Mouse (Mus musculus): ENCODE data around the gene Smug1. TPM values are rescaled to one million over a fixed set of nuclear protein-coding genes. Genes with fewer than 3 reads are reported as not detected.

The Smug1 gene
- total RNA-seq, 2 experiments from 2014 or later = 17.9 to 18.2 TPM

- no peak for TF ChIP-seq CTCF (conservative IDR thresholded peaks at IDR 0.05)
- DNase-seq (ENCODE audit: low spot score in 2 of 2) = no peak
- no peak overlapping the region for H3K4me3 ChIP-seq
- H3K27ac ChIP-seq = no peak overlapping the region
Measured at GRCm38 (mm10) chr15:103152890-103153610, 13.8 kb downstream of the Smug1 start.

GRCm38 (mm10) chr15:103152371-103152770, 14.5 kb downstream of the Smug1 start:
- DNase-seq (ENCODE audit: low spot score in 2 of 2) = no peak
- TF ChIP-seq CTCF (conservative IDR thresholded peaks at IDR 0.05) = no peak
- Histone ChIP-seq H3K4me3 (no peak overlapping the region), H3K27ac (no peak overlapping the region)

GRCm38 (mm10) chr15:103147779-103148178, 19.1 kb downstream of the Smug1 start:
- no peak for DNase-seq (ENCODE audit: low spot score in 2 of 2)
- no peak overlapping the region for H3K4me3 ChIP-seq
- TF ChIP-seq CTCF (conservative IDR thresholded peaks at IDR 0.05) = no peak
- no peak overlapping the region for H3K27ac ChIP-seq

- no peak for TF ChIP-seq CTCF (conservative IDR thresholded peaks at IDR 0.05)
- Histone ChIP-seq H3K27ac (no peak overlapping the region), H3K4me3 (no peak overlapping the region; the same call in 1 of the 2 replicates)
- DNase-seq (ENCODE audit: low spot score in 2 of 2) = no peak
Measured at GRCm38 (mm10) chr15:103147422-103147690, 19.5 kb downstream of the Smug1 start.

GRCm38 (mm10) chr15:103146627-103147421, 20.1 kb downstream of the Smug1 start:
- Histone ChIP-seq H3K27ac (peak overlapping the region; percentile 37; the same call in 1 of the 2 replicates), H3K4me3 (peak overlapping the region; percentile 51)
- peak; percentile 50 to 66 for DNase-seq (ENCODE audit: low spot score in 2 of 2)
- TF ChIP-seq CTCF (conservative IDR thresholded peaks at IDR 0.05) = no peak

- TF ChIP-seq CTCF (conservative IDR thresholded peaks at IDR 0.05) = no peak
- Histone ChIP-seq H3K27ac (no peak overlapping the region), H3K4me3 (no peak overlapping the region)
- peak in 1 of 2 experiments; percentile 69 for DNase-seq (ENCODE audit: low spot score in 2 of 2)
Measured at GRCm38 (mm10) chr15:103145635-103146299, 21.1 kb downstream of the Smug1 start.

- no peak for TF ChIP-seq CTCF (conservative IDR thresholded peaks at IDR 0.05)
- no peak overlapping the region for H3K27ac ChIP-seq
- no peak for DNase-seq (ENCODE audit: low spot score in 2 of 2)
- H3K4me3 ChIP-seq = no peak overlapping the region
Measured at GRCm38 (mm10) chr15:103144176-103144575, 22.7 kb downstream of the Smug1 start.

GRCm38 (mm10) chr15:103135431-103135947, 31.4 kb downstream of the Smug1 start:
- peak; percentile 62 to 66 for DNase-seq (ENCODE audit: low spot score in 2 of 2)
- no peak overlapping the region for H3K4me3 ChIP-seq
- H3K27ac ChIP-seq = peak overlapping the region; percentile 49; the same call in 1 of the 2 replicates
- no peak for TF ChIP-seq CTCF (conservative IDR thresholded peaks at IDR 0.05)

GRCm38 (mm10) chr15:103134277-103135086, 32.4 kb downstream of the Smug1 start:
- DNase-seq (ENCODE audit: low spot score in 2 of 2) = no peak
- Histone ChIP-seq H3K4me3 (no peak overlapping the region), H3K27ac (no peak overlapping the region; the same call in 1 of the 2 replicates)
- no peak for TF ChIP-seq CTCF (conservative IDR thresholded peaks at IDR 0.05)

GRCm38 (mm10) chr15:103133761-103134160, 33.1 kb downstream of the Smug1 start:
- no peak overlapping the region for H3K27ac ChIP-seq
- TF ChIP-seq CTCF (conservative IDR thresholded peaks at IDR 0.05) = no peak

GRCm38 (mm10) chr15:103130729-103131128, 36.2 kb downstream of the Smug1 start:
- Histone ChIP-seq H3K4me3 (no peak overlapping the region), H3K27ac (no peak overlapping the region)
- peak; percentile 83 for TF ChIP-seq CTCF (conservative IDR thresholded peaks at IDR 0.05)
- no peak for DNase-seq (ENCODE audit: low spot score in 2 of 2)

More at GRCm38 (mm10) chr15:103133761-103134160, 33.1 kb downstream of the Smug1 start:
- no peak for DNase-seq (ENCODE audit: low spot score in 2 of 2)
- no peak overlapping the region for H3K4me3 ChIP-seq

- TF ChIP-seq CTCF (conservative IDR thresholded peaks at IDR 0.05) = no peak
- Histone ChIP-seq H3K4me3 (no peak overlapping the region), H3K27ac (no peak overlapping the region)
- DNase-seq (ENCODE audit: low spot score in 2 of 2) = no peak
Measured at GRCm38 (mm10) chr15:103129289-103129688, 37.6 kb downstream of the Smug1 start.

All from layer of hippocampus, adult 2 months (tissue).